Mouse (Mus musculus) heart, embryonic 14.5 days (tissue): ENCODE measurements around the gene Tomm40l. TPM values are rescaled to one million over a fixed set of nuclear protein-coding genes. Genes with fewer than 3 reads are reported as not detected.
A peak's percentile ranks its signal among the peaks of the same experiment; 100 is the strongest.

Experiments used
- ATAC-seq: fragments of 200-750 bp; cut with Nextera tagmentation; 2 replicates; pipeline ENCODE4 v1.8.0; 2017; ENCODE audit warnings: low read depth, moderate TSS enrichment; ENCODE audit not compliant: insufficient number of reproducible peaks, insufficient read depth, low FRiP score
- H3K27ac ChIP-seq, 2 experiments: fragments of 200-500 bp in 1 of 2; fragments of 300-500 bp in 1 of 2; sonication (generic) in 1 of 2; replicated peaks in 1 of 2; 2 replicates each; pipeline ENCODE4 v1.5.1; 2012 to 2014; ENCODE audit warnings: low read depth in 2 of 2, low read length in 2 of 2, control low read depth in 1 of 2, mild to moderate bottlenecking in 1 of 2, mixed read lengths in 1 of 2; ENCODE audit not compliant: control insufficient read depth in 1 of 2, insufficient read depth in 1 of 2
- H3K27me3 ChIP-seq: fragments of 300-500 bp; sonication (generic); 2 replicates; pipeline ENCODE4 v1.6.1; 2014; ENCODE audit warnings: mild to moderate bottlenecking, low read length, control low read depth; ENCODE audit not compliant: control insufficient read depth, insufficient read depth
- H3K36me3 ChIP-seq: fragments of 300-500 bp; sonication (generic); 2 replicates; pipeline ENCODE4 v1.6.1; 2014; ENCODE audit warnings: mild to moderate bottlenecking, control low read depth, low read length, mixed read lengths; ENCODE audit not compliant: control insufficient read depth, insufficient read depth
- H3K4me1 ChIP-seq, 2 experiments: fragments of 200-500 bp in 1 of 2; fragments of 300-500 bp in 1 of 2; sonication (generic) in 1 of 2; 2 replicates each; pipeline ENCODE4 v1.6.1; 2012 to 2014; ENCODE audit warnings: low read length in 2 of 2, control low read depth in 1 of 2, mixed read lengths in 1 of 2; ENCODE audit not compliant: control insufficient read depth in 2 of 2, insufficient read depth in 2 of 2
- H3K4me2 ChIP-seq: fragments of 300-500 bp; sonication (generic); 2 replicates; pipeline ENCODE4 v1.6.1; 2014; ENCODE audit warnings: mild to moderate bottlenecking, low read length
- H3K4me3 ChIP-seq, 2 experiments: fragments of 200-500 bp in 1 of 2; fragments of 300-500 bp in 1 of 2; sonication (generic) in 1 of 2; 2 replicates each; pipeline ENCODE4 v1.5.1; 2012 to 2014; ENCODE audit warnings: low read length in 2 of 2, mild to moderate bottlenecking in 2 of 2, control low read depth in 1 of 2, low read depth in 1 of 2, moderate library complexity in 1 of 2; ENCODE audit not compliant: control insufficient read depth in 1 of 2, insufficient read depth in 1 of 2
- H3K9ac ChIP-seq: fragments of 300-500 bp; sonication (generic); 2 replicates; pipeline ENCODE4 v1.6.1; 2014; ENCODE audit warnings: mild to moderate bottlenecking, low read length
- H3K9me3 ChIP-seq: fragments of 300-500 bp; sonication (generic); 2 replicates; pipeline ENCODE4 v1.6.1; 2016; ENCODE audit warnings: low read length, control low read depth; ENCODE audit not compliant: control insufficient read depth
- WGBS: fragments of 180-500 bp; shearing (Covaris S2); extraction: QIAGEN DNeasy Blood & Tissue Kit; methylation state at CpG from one replicate; pipeline ENCODE4 v1.1.7; 2014; 5-methylcytosine and 5-hydroxymethylcytosine counted together
- polyA plus RNA-seq: library from polyadenylated mRNA; unstranded; fragments of >200 nt; fragmentation: Nextera tagmentation; extraction: Ambion mirVana; gene quantifications from 2 replicates; pipeline ENCODE4 v1.2.1, GENCODE M21; 2014

The Tomm40l gene
- polyA plus RNA-seq, 1 experiment from 2014 or later = 54.2 TPM

GRCm38 (mm10) chr1:171256937-171257548 is 34.7 kb upstream of the Tomm40l start:
- H3K4me2 ChIP-seq = no peak overlapping the region
- H3K27me3 ChIP-seq = no peaks in the 10 kb centered on the region
- H3K9ac ChIP-seq = no peak overlapping the region
- 58% methylated on average over 15 of the region's 15 CpGs for WGBS
- H3K4me1 ChIP-seq = peaks cover 7 to 9% of the 10 kb centered on the region in 2 experiments
- no peak overlapping the region for H3K27ac ChIP-seq
- no peak overlapping the region for H3K4me3 ChIP-seq
- H3K36me3 ChIP-seq = no peaks in the 10 kb centered on the region
- no peak for ATAC-seq
- no peaks in the 10 kb centered on the region for H3K9me3 ChIP-seq

GRCm38 (mm10) chr1:171256095-171256818 is 33.9 kb upstream of the Tomm40l start:
- H3K4me1 ChIP-seq = peaks cover 12 to 13% of the 10 kb centered on the region in 2 experiments; a peak in 3 of 4 replicates
- no peak overlapping the region for H3K27ac ChIP-seq
- no peaks in the 10 kb centered on the region for H3K36me3 ChIP-seq
- H3K4me3 ChIP-seq = no peak overlapping the region
- ATAC-seq = no peak
- H3K9me3 ChIP-seq = no peaks in the 10 kb centered on the region
- H3K27me3 ChIP-seq = no peaks in the 10 kb centered on the region
- H3K4me2 ChIP-seq = no peak overlapping the region
- 87% methylated on average over 24 of the region's 24 CpGs for WGBS
- H3K9ac ChIP-seq = no peak overlapping the region

- no peak for ATAC-seq
- 59% methylated on average over 17 of the region's 17 CpGs for WGBS
- Histone ChIP-seq H3K9me3 (no peaks in the 10 kb centered on the region), H3K36me3 (no peaks in the 10 kb centered on the region), H3K4me2 (peak overlapping the region; percentile 63), H3K27ac (peak overlapping the region; percentile 40 to 56; a peak in 2 of 4 replicates), H3K4me1 (peaks cover 26 to 39% of the 10 kb centered on the region in 2 experiments), H3K4me3 (no peak overlapping the region; a peak in 1 of 4 replicates), H3K9ac (no peak overlapping the region), H3K27me3 (no peaks in the 10 kb centered on the region)
Observed at GRCm38 (mm10) chr1:171252415-171252814, 30.1 kb upstream of the Tomm40l start.

GRCm38 (mm10) chr1:171251594-171252324 is 29.4 kb upstream of the Tomm40l start:
- Histone ChIP-seq H3K36me3 (no peaks in the 10 kb centered on the region), H3K27me3 (no peaks in the 10 kb centered on the region), H3K9me3 (no peaks in the 10 kb centered on the region), H3K4me3 (peak overlapping the region; percentile 26 to 31), H3K4me2 (peak overlapping the region; percentile 63), H3K27ac (peak overlapping the region; percentile 40 to 56; a peak in 3 of 4 replicates), H3K9ac (peak overlapping the region; percentile 62), H3K4me1 (peaks cover 26 to 39% of the 10 kb centered on the region in 2 experiments)
- WGBS = 16% methylated on average over 13 of the region's 13 CpGs
- no peak for ATAC-seq

- Histone ChIP-seq H3K9me3 (no peaks in the 10 kb centered on the region), H3K36me3 (no peaks in the 10 kb centered on the region), H3K4me2 (peak within 1 kb of the TSS; percentile 63), H3K9ac (peak within 1 kb of the TSS; percentile 62), H3K4me1 (peaks cover 28 to 44% of the 10 kb centered on the region in 2 experiments), H3K27me3 (no peaks in the 10 kb centered on the region), H3K4me3 (peak within 1 kb of the TSS; percentile 26 to 31), H3K27ac (peak within 1 kb of the TSS; percentile 40 to 56; a peak in 3 of 4 replicates)
- no peak for ATAC-seq
- WGBS = 30% methylated on average over 26 of the region's 26 CpGs
Observed at GRCm38 (mm10) chr1:171250680-171251593, 28.6 kb upstream of the Tomm40l start, which contains the start of gene Ndufs2. Gene Ndufs2, minus strand, starts transcription at chr1:171251388.

- no peak for ATAC-seq
- peaks cover 29 to 50% of the 10 kb centered on the region in 2 experiments for H3K4me1 ChIP-seq
- WGBS = 24% methylated on average over 5 of the region's 5 CpGs
Observed at GRCm38 (mm10) chr1:171249913-171250600, 27.7 kb upstream of the Tomm40l start, which contains the start of gene Adamts4. Gene Adamts4, plus strand, starts transcription at chr1:171250421.

More at GRCm38 (mm10) chr1:171249913-171250600, 27.7 kb upstream of the Tomm40l start, which contains the start of gene Adamts4:
- peak within 1 kb of the TSS; percentile 26 to 31 for H3K4me3 ChIP-seq
- H3K9me3 ChIP-seq = no peaks in the 10 kb centered on the region
- peak within 1 kb of the TSS; percentile 62 for H3K9ac ChIP-seq
- H3K27ac ChIP-seq = peak within 1 kb of the TSS; percentile 49 to 88; a peak in 3 of 4 replicates
- H3K36me3 ChIP-seq = peaks cover 8% of the 10 kb centered on the region
- peak within 1 kb of the TSS; percentile 63 for H3K4me2 ChIP-seq
- H3K27me3 ChIP-seq = no peaks in the 10 kb centered on the region
